Mouse (Mus musculus): ENCODE data around the gene Gm10192. TPM values are rescaled to one million over a fixed set of nuclear protein-coding genes. Genes with fewer than 3 reads are reported as not detected.
"Not testable (repeated sequence)": the region's sequence is repeated elsewhere in the genome, so short reads cannot be mapped to it uniquely, and the experiment has no call there.

Gene Gm10192
- not detected in 2 replicates for polyA plus RNA-seq (2014; fragmentation: Nextera tagmentation; extraction: Ambion mirVana)

DNA sequence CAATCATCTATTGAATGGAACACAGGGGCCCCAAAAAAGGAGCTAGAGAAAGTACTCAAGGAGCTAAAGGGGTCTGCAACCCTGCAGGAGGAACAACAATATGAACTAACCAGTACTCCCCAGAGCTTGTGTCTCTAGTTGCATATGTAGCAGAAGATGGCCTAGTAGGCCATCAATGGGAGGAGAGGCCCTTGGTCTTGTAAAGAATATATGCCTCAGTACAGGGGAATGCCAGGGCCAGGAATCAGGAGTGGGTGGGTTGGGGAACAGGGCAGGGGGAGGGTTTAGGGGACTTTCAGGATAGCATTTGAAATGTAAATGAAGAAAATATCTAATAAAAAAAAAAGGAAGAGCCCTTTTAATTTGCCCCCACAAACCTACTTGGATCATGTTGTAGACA is at the start of gene Gm10192:
TSS of gene Gm10192 (minus strand) at position 101 of the 400 bp plus-strand sequence.
- not testable (repeated sequence) for H3K27ac ChIP-seq (ENCODE audit: low read depth, low read length); H3K36me3 ChIP-seq (ENCODE audit: control insufficient read depth, insufficient read depth, low read length); H3K27me3 ChIP-seq (ENCODE audit: control insufficient read depth, insufficient read depth, low read length); H3K4me1 ChIP-seq (replicated peaks; ENCODE audit: control insufficient read depth, insufficient read depth, low read length); ATAC-seq (replicated peaks; ENCODE audit: low FRiP score); H3K9me3 ChIP-seq (ENCODE audit: control insufficient read depth, low read length); H3K4me3 ChIP-seq (ENCODE audit: low read depth, low read length); H3K9ac ChIP-seq (ENCODE audit: low read length); DNase-seq (ENCODE audit: low spot score); H3K4me2 ChIP-seq (ENCODE audit: low read depth, low read length, severe bottlenecking)

DNA sequence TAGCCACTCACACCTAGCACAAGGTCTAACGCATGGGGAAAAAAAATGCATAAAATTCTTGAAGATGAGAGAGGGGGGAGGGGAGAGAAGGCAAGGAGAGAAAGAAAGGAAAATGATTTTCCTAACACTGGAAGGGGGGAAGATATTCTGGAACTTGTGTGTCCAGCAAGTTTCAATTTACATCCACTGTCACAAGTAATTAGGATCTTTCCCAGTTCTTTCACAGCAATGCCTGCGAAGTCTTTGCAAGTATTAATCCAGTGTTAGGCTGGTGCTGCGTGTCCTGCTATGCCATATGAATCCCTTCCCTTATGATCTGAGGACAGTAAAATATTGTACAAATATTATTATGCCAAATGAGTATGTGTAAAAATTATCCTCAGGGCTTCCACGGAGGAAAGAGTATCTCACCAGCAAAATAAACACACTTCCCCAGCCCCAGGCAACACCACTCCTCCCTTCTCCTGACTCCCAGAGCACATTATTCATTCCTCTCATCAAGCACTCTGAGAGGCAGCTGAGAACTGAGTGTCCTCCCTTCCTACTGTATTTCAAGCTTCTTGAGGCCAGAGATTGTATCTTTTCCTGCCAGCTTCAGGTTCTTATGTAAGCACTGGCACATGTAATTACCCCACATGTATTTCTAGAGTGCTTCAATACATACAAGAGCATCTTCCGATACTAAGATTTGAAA is 47.6 kb upstream of the Gm10192 start:
- Histone ChIP-seq H3K4me2 (ENCODE audit: low read depth, low read length, severe bottlenecking) (no peak overlapping the region), H3K9ac (ENCODE audit: low read length) (no peak overlapping the region), H3K4me1 (replicated peaks; ENCODE audit: control insufficient read depth, insufficient read depth, low read length) (no peaks in the 10 kb centered on the region), H3K27me3 (ENCODE audit: control insufficient read depth, insufficient read depth, low read length) (no peaks in the 10 kb centered on the region), H3K27ac (ENCODE audit: low read depth, low read length) (no peak overlapping the region), H3K36me3 (ENCODE audit: control insufficient read depth, insufficient read depth, low read length) (no peaks in the 10 kb centered on the region), H3K4me3 (ENCODE audit: low read depth, low read length) (no peak overlapping the region), H3K9me3 (ENCODE audit: control insufficient read depth, low read length) (no peaks in the 10 kb centered on the region)
- DNase-seq (ENCODE audit: low spot score) (no peak), ATAC-seq (replicated peaks; ENCODE audit: low FRiP score) (no peak)
- WGBS = 71% methylated on average over 5 of the region's 5 CpGs

DNA sequence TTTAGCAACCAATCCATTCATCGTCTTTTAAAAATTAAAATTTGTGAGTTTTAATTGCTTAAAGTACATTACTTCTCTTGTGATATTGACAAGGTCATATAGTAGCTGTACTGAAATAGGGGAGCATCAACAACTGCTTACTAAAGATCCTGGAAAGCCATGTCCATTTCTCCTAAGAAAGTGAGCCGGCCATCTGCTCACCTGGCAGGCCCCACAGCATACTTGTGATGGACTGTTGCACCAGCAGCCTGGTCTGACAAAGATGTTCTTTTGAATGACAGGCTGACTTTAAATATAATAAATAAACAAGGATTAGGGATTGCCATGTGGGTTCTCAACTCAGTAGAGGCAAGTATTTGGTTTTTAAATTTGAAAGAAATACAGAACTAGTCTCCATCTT is 36.7 kb upstream of the Gm10192 start:
- no peak for DNase-seq (ENCODE audit: low spot score)
- Histone ChIP-seq H3K36me3 (ENCODE audit: control insufficient read depth, insufficient read depth, low read length) (no peaks in the 10 kb centered on the region), H3K4me1 (replicated peaks; ENCODE audit: control insufficient read depth, insufficient read depth, low read length) (no peaks in the 10 kb centered on the region), H3K27ac (ENCODE audit: low read depth, low read length) (no peak overlapping the region), H3K9me3 (ENCODE audit: control insufficient read depth, low read length) (no peaks in the 10 kb centered on the region), H3K4me3 (ENCODE audit: low read depth, low read length) (no peak overlapping the region), H3K27me3 (ENCODE audit: control insufficient read depth, insufficient read depth, low read length) (no peaks in the 10 kb centered on the region), H3K9ac (ENCODE audit: low read length) (no peak overlapping the region), H3K4me2 (ENCODE audit: low read depth, low read length, severe bottlenecking) (no peak overlapping the region)
- 92% methylated on average over 2 of the region's 2 CpGs for WGBS
- ATAC-seq (replicated peaks; ENCODE audit: low FRiP score) = no peak

DNA sequence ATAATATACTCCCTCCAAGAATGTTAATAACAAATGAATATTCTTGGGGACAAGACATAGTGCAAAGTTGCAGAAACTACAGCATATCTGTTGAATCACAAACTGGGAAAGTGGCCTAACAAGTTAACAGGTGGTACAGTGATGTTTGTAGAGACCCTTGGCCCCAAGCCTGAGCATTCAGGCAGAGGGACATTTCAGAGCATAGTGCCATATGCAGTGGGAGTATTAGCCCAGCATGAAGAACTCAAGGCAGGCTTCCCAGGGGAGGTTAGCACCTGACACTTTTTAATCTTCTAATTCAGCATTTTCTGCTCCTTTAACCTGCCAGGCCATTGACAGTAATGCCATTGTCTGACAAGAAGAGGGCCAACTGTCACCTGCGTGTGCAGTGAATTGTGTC is 34.9 kb upstream of the Gm10192 start:
- no peak overlapping the region for H3K27ac ChIP-seq (ENCODE audit: low read depth, low read length)
- no peaks in the 10 kb centered on the region for H3K36me3 ChIP-seq (ENCODE audit: control insufficient read depth, insufficient read depth, low read length)
- ATAC-seq (replicated peaks; ENCODE audit: low FRiP score) (no peak), DNase-seq (ENCODE audit: low spot score) (no peak)
- no peaks in the 10 kb centered on the region for H3K4me1 ChIP-seq (replicated peaks; ENCODE audit: control insufficient read depth, insufficient read depth, low read length)
- 83% methylated on average over 1 of the region's 1 CpGs for WGBS
- no peak overlapping the region for H3K4me2 ChIP-seq (ENCODE audit: low read depth, low read length, severe bottlenecking)
- H3K4me3 ChIP-seq (ENCODE audit: low read depth, low read length) = no peak overlapping the region
- no peaks in the 10 kb centered on the region for H3K27me3 ChIP-seq (ENCODE audit: control insufficient read depth, insufficient read depth, low read length)
- no peak overlapping the region for H3K9ac ChIP-seq (ENCODE audit: low read length)
- no peaks in the 10 kb centered on the region for H3K9me3 ChIP-seq (ENCODE audit: control insufficient read depth, low read length)

DNA sequence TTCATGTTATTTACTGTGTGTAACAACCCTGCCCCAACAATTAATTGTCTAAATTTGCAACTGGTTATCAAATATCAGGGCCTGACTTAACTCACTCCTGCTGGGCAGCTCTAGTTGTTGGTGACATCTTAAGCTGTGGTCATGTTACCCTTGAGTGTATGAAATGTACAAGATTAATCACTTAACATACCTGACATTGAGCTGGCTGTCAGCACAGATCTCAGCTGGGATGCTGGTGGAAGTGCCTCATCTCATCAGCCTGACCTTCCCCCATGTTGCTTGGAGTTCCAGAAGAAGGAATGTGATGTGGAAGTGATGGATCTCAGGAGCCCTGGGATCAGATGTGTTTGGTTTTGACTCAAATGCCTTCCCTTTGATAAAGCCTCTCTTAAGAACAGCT is 29.5 kb upstream of the Gm10192 start:
- no peak for ATAC-seq (replicated peaks; ENCODE audit: low FRiP score)
- H3K27ac ChIP-seq (ENCODE audit: low read depth, low read length) = no peak overlapping the region
- no peaks in the 10 kb centered on the region for H3K9me3 ChIP-seq (ENCODE audit: control insufficient read depth, low read length)
- H3K4me2 ChIP-seq (ENCODE audit: low read depth, low read length, severe bottlenecking) = no peak overlapping the region
- H3K4me3 ChIP-seq (ENCODE audit: low read depth, low read length) = no peak overlapping the region
- H3K36me3 ChIP-seq (ENCODE audit: control insufficient read depth, insufficient read depth, low read length) = no peaks in the 10 kb centered on the region
- H3K9ac ChIP-seq (ENCODE audit: low read length) = no peak overlapping the region
- no peak for DNase-seq (ENCODE audit: low spot score)
- no peaks in the 10 kb centered on the region for H3K4me1 ChIP-seq (replicated peaks; ENCODE audit: control insufficient read depth, insufficient read depth, low read length)
- no peaks in the 10 kb centered on the region for H3K27me3 ChIP-seq (ENCODE audit: control insufficient read depth, insufficient read depth, low read length)

DNA sequence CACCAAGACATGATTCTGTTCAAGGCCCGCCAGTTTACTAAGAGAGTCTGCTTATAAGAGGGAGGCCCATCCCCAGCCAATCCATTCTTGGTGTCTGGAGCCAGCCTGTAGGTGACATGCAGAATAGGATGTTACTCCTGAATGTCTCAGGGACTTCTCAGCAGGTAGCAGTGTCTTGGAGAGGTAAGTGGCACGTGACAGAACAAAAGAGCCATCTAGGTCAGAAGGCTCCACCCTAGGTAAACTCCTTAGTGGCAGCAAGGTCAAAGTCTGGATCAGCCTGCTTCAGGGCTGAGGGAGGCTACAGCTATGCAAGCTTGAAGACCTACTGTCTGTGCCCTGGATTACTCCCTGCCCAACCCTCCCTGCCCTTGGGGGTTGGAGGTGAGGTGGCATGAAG is 20.0 kb upstream of the Gm10192 start:
- not testable (repeated sequence) for H3K27me3 ChIP-seq (ENCODE audit: control insufficient read depth, insufficient read depth, low read length); DNase-seq (ENCODE audit: low spot score); ATAC-seq (replicated peaks; ENCODE audit: low FRiP score); H3K36me3 ChIP-seq (ENCODE audit: control insufficient read depth, insufficient read depth, low read length); H3K27ac ChIP-seq (ENCODE audit: low read depth, low read length); H3K4me3 ChIP-seq (ENCODE audit: low read depth, low read length); H3K4me2 ChIP-seq (ENCODE audit: low read depth, low read length, severe bottlenecking); H3K4me1 ChIP-seq (replicated peaks; ENCODE audit: control insufficient read depth, insufficient read depth, low read length); H3K9ac ChIP-seq (ENCODE audit: low read length); H3K9me3 ChIP-seq (ENCODE audit: control insufficient read depth, low read length)
- 58% methylated on average over 2 of the region's 2 CpGs for WGBS

DNA sequence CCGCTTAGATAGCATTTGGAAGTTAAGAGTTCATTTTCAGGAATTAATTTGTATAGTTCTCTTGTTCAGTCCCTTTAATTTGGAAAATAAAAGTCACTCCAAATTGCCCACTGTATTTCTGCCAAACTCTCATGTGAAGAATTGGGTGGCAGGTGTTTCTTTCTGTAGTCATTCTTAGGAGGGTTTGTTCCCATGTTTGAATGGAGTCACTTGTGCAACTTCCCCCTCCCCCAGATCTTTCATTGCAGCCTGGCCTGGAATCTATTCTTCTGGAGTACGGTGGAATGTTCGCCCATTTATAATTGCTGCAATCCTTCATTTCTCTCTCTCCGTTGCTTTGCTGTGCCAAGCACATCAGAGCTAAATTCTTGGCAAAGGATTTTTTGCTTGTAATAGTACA is 10.2 kb upstream of the Gm10192 start:
- no peak overlapping the region for H3K9ac ChIP-seq (ENCODE audit: low read length)
- DNase-seq (ENCODE audit: low spot score) = no peak
- H3K4me2 ChIP-seq (ENCODE audit: low read depth, low read length, severe bottlenecking) = no peak overlapping the region
- 0 out of 2 replicates have a peak, but pooled peaks cover 2% of the 10 kb centered on the region for H3K4me1 ChIP-seq (replicated peaks; ENCODE audit: control insufficient read depth, insufficient read depth, low read length)
- WGBS = 33% methylated on average over 4 of the region's 4 CpGs
- peak; percentile 69 for ATAC-seq (replicated peaks; ENCODE audit: low FRiP score)
- no peak overlapping the region for H3K4me3 ChIP-seq (ENCODE audit: low read depth, low read length)
- no peaks in the 10 kb centered on the region for H3K9me3 ChIP-seq (ENCODE audit: control insufficient read depth, low read length)
- H3K27ac ChIP-seq (ENCODE audit: low read depth, low read length) = no peak overlapping the region
- no peaks in the 10 kb centered on the region for H3K36me3 ChIP-seq (ENCODE audit: control insufficient read depth, insufficient read depth, low read length)
- no peaks in the 10 kb centered on the region for H3K27me3 ChIP-seq (ENCODE audit: control insufficient read depth, insufficient read depth, low read length)

DNA sequence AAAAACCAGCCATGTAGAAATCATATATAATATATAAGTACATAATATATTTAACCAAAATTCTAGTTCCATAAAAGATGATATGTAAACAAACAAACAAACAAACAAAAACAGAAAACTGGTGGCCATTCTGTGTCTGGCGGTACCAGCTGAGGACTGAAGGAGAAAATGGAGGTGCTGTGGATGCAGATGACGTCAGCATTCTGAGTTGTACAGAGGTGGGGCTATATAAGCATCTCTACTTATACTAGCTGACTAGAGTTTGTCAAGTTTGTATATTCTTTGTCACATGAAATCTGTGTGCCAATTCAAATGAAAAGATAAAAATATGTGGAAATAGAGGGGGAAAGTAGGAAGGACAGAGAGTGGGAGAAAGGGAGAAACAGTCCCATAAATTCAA is 9.6 kb upstream of the Gm10192 start:
- no peaks in the 10 kb centered on the region for H3K36me3 ChIP-seq (ENCODE audit: control insufficient read depth, insufficient read depth, low read length)
- no peaks in the 10 kb centered on the region for H3K9me3 ChIP-seq (ENCODE audit: control insufficient read depth, low read length)
- ATAC-seq (replicated peaks; ENCODE audit: low FRiP score) (no peak), DNase-seq (ENCODE audit: low spot score) (no peak)
- 0 out of 2 replicates have a peak, but pooled peaks cover 2% of the 10 kb centered on the region for H3K4me1 ChIP-seq (replicated peaks; ENCODE audit: control insufficient read depth, insufficient read depth, low read length)
- no peak overlapping the region for H3K27ac ChIP-seq (ENCODE audit: low read depth, low read length)
- H3K4me2 ChIP-seq (ENCODE audit: low read depth, low read length, severe bottlenecking) = no peak overlapping the region
- no peak overlapping the region for H3K4me3 ChIP-seq (ENCODE audit: low read depth, low read length)
- WGBS = 86% methylated on average over 2 of the region's 2 CpGs
- no peaks in the 10 kb centered on the region for H3K27me3 ChIP-seq (ENCODE audit: control insufficient read depth, insufficient read depth, low read length)
- H3K9ac ChIP-seq (ENCODE audit: low read length) = no peak overlapping the region

DNA sequence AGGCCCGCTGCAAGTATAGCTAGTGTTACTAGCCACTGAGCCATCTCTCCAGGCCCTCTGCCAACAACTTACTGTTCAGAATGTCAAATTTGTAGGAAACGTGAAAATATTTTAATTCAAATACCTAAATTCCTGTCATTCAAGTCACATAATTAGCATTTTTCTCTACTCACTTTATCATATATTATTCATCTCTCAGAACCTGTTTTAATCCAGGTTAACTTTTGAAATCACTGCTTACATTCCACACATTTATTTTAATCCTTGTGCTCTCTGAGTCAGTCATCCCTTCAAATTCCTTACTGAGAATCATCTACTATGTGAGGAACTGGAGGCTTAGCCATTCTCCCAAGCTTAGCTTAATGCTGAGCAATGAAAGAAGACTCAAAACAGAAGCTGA is 2.6 kb downstream of the Gm10192 start:
- no peaks in the 10 kb centered on the region for H3K36me3 ChIP-seq (ENCODE audit: control insufficient read depth, insufficient read depth, low read length)
- H3K4me3 ChIP-seq (ENCODE audit: low read depth, low read length) = no peak overlapping the region
- H3K27me3 ChIP-seq (ENCODE audit: control insufficient read depth, insufficient read depth, low read length) = no peaks in the 10 kb centered on the region
- no peak for DNase-seq (ENCODE audit: low spot score)
- H3K9ac ChIP-seq (ENCODE audit: low read length) = no peak overlapping the region
- H3K9me3 ChIP-seq (ENCODE audit: control insufficient read depth, low read length) = no peaks in the 10 kb centered on the region
- no peak for ATAC-seq (replicated peaks; ENCODE audit: low FRiP score)
- H3K4me2 ChIP-seq (ENCODE audit: low read depth, low read length, severe bottlenecking) = no peak overlapping the region
- no peak overlapping the region for H3K27ac ChIP-seq (ENCODE audit: low read depth, low read length)
- WGBS = 81% methylated on average over 2 of the region's 2 CpGs
- no peaks in the 10 kb centered on the region for H3K4me1 ChIP-seq (replicated peaks; ENCODE audit: control insufficient read depth, insufficient read depth, low read length)

All from forebrain, embryonic 11.5 days (tissue).